Mouse (Mus musculus) liver, adult 2 months (tissue): ENCODE data around the gene Tmem217.

Experiments used
- CTCF ChIP-seq: fragments of 200-500 bp; IDR thresholded peaks from 2 replicates; pipeline ENCODE4 v1.5.1; 2011; ENCODE audit warnings: low read depth, low read length, control low read depth
- POLR2A ChIP-seq: fragments of 200-500 bp; IDR thresholded peaks from 2 replicates; pipeline ENCODE4 v1.6.1; 2011; ENCODE audit warnings: low read length, control low read depth; ENCODE audit not compliant: insufficient read depth; ENCODE audit errors: extremely low read depth

DNA sequence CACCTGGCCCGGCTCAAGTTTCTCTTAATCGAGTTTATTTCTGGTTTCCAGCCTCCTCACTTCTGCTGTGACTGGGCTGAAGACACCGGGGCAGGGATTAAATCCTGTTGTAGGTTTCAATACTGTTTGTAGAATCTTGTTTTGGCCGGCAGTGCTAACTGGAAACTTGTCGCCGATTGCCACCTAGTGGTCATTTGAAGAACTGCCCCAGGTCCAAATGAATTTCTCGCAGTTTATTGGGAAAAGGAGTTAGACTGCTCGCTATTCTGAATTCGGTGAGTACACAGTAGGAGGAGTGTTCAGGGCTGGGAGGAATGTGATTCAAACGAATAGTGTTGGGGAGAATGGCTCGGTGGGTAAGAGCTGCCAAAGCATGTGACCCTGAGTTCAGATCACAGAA lies 37.8 kb downstream of the Tmem217 start:
- TF ChIP-seq POLR2A (no peak), CTCF (peak; percentile 76)
